In the genomic region with DNA sequence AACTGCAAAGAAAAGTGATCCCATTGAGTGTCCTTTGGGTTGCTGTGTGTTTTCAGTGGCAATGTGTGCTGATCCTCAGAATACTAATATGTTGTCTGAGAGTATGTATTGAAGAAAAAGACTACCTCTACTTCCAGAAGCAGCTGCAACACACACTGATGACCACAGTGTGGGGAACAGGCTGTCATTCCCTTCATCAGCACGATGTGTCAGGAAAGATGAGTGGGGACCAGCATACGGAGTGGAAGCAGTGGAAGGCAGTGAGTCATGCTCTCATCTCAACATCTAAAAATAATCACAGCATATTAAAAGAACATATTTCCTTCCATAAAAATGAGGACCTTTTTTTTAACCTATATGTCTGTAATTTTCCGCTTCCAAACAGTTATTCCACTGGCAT, we compare ENCODE assay signal across 28 mouse cellular contexts.
DNase-seq lines count a peak whose midpoint lies in the region; ATAC-seq and TF ChIP-seq lines count a peak whose summit lies in the region.
"Had no signal": no experiment of that assay in that cellular context is flagged by ENCODE, and none has a peak within 500 bp of the region (broad histone marks: within the 10 kb centered on the region; RNA-seq: fewer than 3 reads in every experiment).

No protein-coding gene starts in this region.

- no peak for TF ChIP-seq EP300 in liver, postnatal 0 days (IDR thresholded peaks at IDR 0.05; ENCODE audit: low read depth)

- 62% methylated on average over 3 of the region's 3 CpGs for WGBS in liver, postnatal 0 days (ENCODE audit: insufficient replicate concordance)

- ATAC-seq in frontal cortex, adult (ENCODE audit: low TSS enrichment): peak; percentile 97
- no peak for ATAC-seq in liver, postnatal 0 days
- ATAC-seq: forebrain, embryonic 16.5 days; midbrain, embryonic 15.5 days had no signal

- H3K4me3 ChIP-seq in liver, postnatal 0 days (ENCODE audit: low read depth, low read length): no peak overlapping the region
- H3K4me3 ChIP-seq: embryonic facial prominence, embryonic 10.5 days; forebrain, embryonic 10.5 days; heart, adult 2 months; heart, embryonic 13.5 days; kidney, embryonic 15.5 days; limb, embryonic 15.5 days; liver, embryonic 15.5 days; midbrain, embryonic 15.5 days; myocyte; neural tube, embryonic 13.5 days had no signal

- no peaks in the 10 kb centered on the region for H3K36me3 ChIP-seq in liver, postnatal 0 days (replicated peaks; ENCODE audit: insufficient read depth, low read length)
- H3K36me3 ChIP-seq: embryonic facial prominence, embryonic 10.5 days; forebrain, embryonic 10.5 days; heart, embryonic 13.5 days; kidney, embryonic 15.5 days; limb, embryonic 15.5 days; liver, embryonic 15.5 days; midbrain, embryonic 15.5 days; neural tube, embryonic 13.5 days had no signal

- H3K27ac ChIP-seq in liver, postnatal 0 days (ENCODE audit: low read depth): no peak overlapping the region
- H3K27ac ChIP-seq: embryonic facial prominence, embryonic 10.5 days; forebrain, embryonic 10.5 days; heart, adult 2 months; heart, embryonic 13.5 days; kidney, embryonic 15.5 days; limb, embryonic 15.5 days; liver, embryonic 15.5 days; midbrain, embryonic 15.5 days; neural tube, embryonic 13.5 days had no signal

- no peak for TF ChIP-seq CTCF in liver, postnatal 0 days (IDR thresholded peaks at IDR 0.05; ENCODE audit: low read depth)

- H3K4me2 ChIP-seq in liver, postnatal 0 days (ENCODE audit: low read depth, low read length): no peak overlapping the region
- H3K4me2 ChIP-seq: heart, embryonic 13.5 days; kidney, embryonic 15.5 days; limb, embryonic 15.5 days; liver, embryonic 15.5 days; midbrain, embryonic 15.5 days; neural tube, embryonic 13.5 days had no signal

- peak; percentile 17 to 24 for DNase-seq in left cerebral cortex, adult 18-20 months (ENCODE audit: low spot score in 2 of 2)
- no peak for DNase-seq in left cerebral cortex, postnatal 4 days
- peak; percentile 12 to 28 for DNase-seq in left cerebral cortex, adult 9 months (ENCODE audit: low spot score in 2 of 2)
- DNase-seq in right cerebral cortex, postnatal 36 days (ENCODE audit: low spot score in 2 of 2): peak; percentile 28 to 34
- DNase-seq in yolk sac, embryonic 10.5 days (ENCODE audit: low spot score): no peak
- DNase-seq in liver, postnatal 0 days: no peak
- DNase-seq: adrenal gland, postnatal 25 days; cerebellum, adult 11 months; cerebellum, adult 9-11 months; gastrocnemius, postnatal 36 days; heart, adult 2 months; heart, postnatal 14 days; kidney, adult 11 months; kidney, postnatal 36 days; lung, postnatal 4 days; thymus, adult 2 months; thymus, postnatal 4 days had no signal

- H3K27me3 ChIP-seq in liver, postnatal 0 days (ENCODE audit: insufficient read depth, low read length): no peaks in the 10 kb centered on the region
- H3K27me3 ChIP-seq: heart, embryonic 13.5 days; kidney, embryonic 15.5 days; limb, embryonic 15.5 days; liver, embryonic 15.5 days; midbrain, embryonic 15.5 days; neural tube, embryonic 13.5 days had no signal

- H3K4me1 ChIP-seq in liver, postnatal 0 days (ENCODE audit: insufficient read depth): no peaks in the 10 kb centered on the region
- H3K4me1 ChIP-seq: embryonic facial prominence, embryonic 10.5 days; forebrain, embryonic 10.5 days; heart, embryonic 13.5 days; kidney, embryonic 15.5 days; limb, embryonic 15.5 days; liver, embryonic 15.5 days; midbrain, embryonic 15.5 days; neural tube, embryonic 13.5 days had no signal

- H3K9ac ChIP-seq in liver, postnatal 0 days (replicated peaks): no peak overlapping the region
- H3K9ac ChIP-seq: heart, embryonic 13.5 days; kidney, embryonic 15.5 days; limb, embryonic 15.5 days; liver, embryonic 15.5 days; midbrain, embryonic 15.5 days; neural tube, embryonic 13.5 days had no signal

- no peaks in the 10 kb centered on the region for H3K9me3 ChIP-seq in liver, postnatal 0 days (ENCODE audit: low read length)
- H3K9me3 ChIP-seq: embryonic facial prominence, embryonic 10.5 days; forebrain, embryonic 10.5 days; heart, embryonic 13.5 days; kidney, embryonic 15.5 days; limb, embryonic 15.5 days; liver, embryonic 15.5 days; midbrain, embryonic 15.5 days; neural tube, embryonic 13.5 days had no signal

- intact Hi-C loops in left cerebral cortex, postnatal 4 days (cut with DNase I): no loop called here

Comparison
In these comparisons a context has a peak if more than half of its experiments do, and no peak if none do; other contexts are left out.
1. DNase-seq: peak in left cerebral cortex, adult 18-20 months (2 of 2), left cerebral cortex, adult 9 months (2 of 2) and right cerebral cortex, postnatal 36 days (2 of 2); none in left cerebral cortex, postnatal 4 days (single experiment), yolk sac, embryonic 10.5 days (single experiment) and liver, postnatal 0 days (single experiment).